Mouse (Mus musculus) layer of hippocampus, adult 18-20 months (tissue): ENCODE data around the gene Prdm8. TPM values are rescaled to one million over a fixed set of nuclear protein-coding genes. Genes with fewer than 3 reads are reported as not detected.

Source experiments
- DNase-seq, 2 experiments: peaks; one replicate each; pipeline ENCODE4 v3.0.0; 2022; ENCODE audit warnings: low spot score in 2 of 2
- long read RNA-seq: library from polyadenylated mRNA; stranded (forward); transcript quantifications from one replicate; pipeline ENCODE4 v2.0.0, GENCODE M21; 2021
- total RNA-seq, 2 experiments: library from RNA; stranded (reverse); gene quantifications; 2 replicates each; pipeline ENCODE4 v1.2.3; 2021

Gene Prdm8
- 10 to 100 TPM; 82.2 to 92.5 TPM for total RNA-seq
- long read RNA-seq, full-length matches to known transcripts = 101 of 148 reads
- long read RNA-seq, partial matches to known transcripts = 37 of 148 reads
- long read RNA-seq, other reads (novel, unspliced or antisense) = 10 of 148 reads

DNA sequence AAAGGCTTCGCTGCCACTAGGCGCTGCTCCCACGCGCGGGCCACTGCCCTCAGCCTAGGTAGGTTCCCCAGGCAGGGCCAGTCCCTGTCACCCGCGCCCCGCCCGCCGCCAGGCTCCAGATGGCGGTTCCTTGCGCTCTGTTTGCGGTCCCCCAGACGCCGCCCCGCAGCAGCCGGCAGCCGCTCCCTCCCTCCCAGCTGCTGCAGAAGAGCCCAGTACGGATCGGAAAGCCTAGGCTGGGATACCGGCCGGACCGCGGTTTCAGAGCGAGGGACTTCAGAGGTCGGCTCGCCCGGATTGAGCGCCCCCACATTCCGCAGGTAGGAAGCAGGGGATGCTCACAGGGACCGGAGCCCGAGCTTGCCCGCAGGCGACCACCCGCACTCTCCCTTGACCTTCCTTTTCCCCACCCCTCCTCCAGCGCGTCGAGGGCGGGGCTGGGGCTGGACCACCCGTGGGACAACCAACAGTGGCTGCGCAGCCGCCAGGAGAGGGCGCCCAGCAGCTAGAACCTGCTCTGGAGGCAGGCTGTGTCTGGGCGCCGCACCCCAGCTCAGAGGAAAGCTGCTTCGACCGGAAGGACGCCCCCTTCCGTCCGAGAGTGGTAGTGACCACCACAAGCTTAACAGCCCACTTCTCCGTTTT lies at the start of gene Prdm8:
TSS of gene Prdm8 (plus strand) at position 19 of the 645 bp plus-strand sequence.
- peak; percentile 79 to 92 for DNase-seq

DNA sequence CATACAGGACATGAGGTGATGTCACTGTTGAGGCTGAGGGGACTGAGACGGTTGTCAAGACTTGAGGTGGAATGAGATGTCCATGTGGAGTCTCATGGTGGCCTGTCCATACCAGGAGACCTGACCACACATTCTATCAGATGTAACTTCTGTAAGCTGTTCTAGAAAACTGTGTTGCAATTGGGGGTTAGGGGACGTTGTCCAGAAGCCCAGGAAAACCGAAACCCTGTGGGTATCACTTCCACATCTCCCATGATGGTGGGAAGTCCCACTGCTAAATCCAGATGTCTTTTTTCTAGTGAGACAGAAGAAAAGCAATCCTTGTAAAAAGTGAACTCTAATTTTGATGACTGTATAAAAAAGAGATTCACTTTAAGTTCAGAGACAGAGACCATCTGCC lies 39.9 kb upstream of the Prdm8 start:
- no peak for DNase-seq

DNA sequence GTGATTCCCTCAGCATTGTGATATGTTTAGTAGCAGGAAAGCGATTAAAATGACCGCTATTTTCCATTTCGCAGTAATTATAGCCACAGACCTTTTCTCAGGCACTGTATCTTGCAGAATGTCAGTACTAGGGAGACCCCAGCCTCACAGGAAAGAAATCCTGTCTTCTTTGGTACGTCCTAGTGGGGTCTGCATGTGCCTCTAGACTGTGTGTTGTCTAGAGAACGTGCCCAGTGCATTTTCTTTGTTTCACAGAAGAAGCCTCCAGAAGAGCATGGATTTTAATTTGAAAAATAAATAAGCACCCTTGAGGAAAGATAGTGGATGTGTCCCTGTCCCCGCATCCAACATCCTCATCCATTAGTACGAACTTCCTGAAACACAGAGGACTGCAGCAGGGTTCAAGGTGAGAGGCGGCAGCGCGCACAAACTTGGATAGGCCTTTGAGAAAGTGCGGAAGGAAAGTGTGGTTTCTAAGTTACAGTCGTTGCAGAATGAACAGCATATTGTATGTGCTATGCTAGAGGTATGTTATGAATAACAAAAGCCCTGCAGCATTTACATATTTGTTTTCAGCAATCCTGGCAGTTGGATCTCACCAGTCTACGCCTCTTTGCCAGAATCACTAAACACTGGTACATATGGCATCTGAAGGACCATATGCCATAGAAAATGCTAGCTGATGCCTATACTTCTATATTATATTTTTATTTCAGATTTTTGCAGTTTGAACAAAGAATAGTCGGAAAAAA lies 28.3 kb upstream of the Prdm8 start:
- DNase-seq = peak in 1 of 2 experiments; percentile 57

DNA sequence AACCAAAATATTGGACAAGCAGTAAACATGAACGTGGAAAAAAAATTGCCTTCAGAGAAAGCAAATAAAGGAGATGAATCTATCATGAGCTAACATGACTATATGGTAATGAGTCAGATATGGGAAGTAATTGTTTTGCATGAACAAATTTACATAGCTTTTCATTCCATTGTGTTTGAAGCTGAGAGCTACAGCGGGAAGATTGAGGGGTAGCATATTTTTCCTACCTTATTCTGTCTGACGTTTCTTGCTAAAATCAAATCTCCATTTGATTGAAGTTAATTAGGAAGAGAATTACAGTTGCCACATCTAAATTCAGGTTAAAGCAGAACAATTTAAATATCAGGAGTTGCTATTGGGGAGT lies 27.7 kb upstream of the Prdm8 start:
- no peak for DNase-seq

DNA sequence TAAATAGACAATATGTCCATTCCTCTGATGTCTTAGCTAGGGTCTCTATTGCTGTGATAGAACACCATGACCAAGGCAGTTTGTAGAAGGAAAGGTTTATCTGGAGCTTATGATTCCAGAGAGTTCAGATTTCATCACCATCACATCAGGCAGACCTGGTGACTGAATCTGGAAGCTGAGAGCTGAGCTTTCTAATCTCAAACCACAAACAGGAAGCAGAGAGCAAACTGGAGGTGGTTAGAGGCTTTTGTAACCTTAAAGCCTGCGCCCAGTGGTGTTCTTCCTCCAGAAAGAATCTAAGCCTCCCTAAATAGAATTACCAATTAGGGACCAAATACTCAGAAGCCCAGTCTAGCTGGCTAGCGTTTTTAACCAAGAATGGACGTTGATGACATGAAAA lies 20.1 kb upstream of the Prdm8 start:
- DNase-seq = no peak

DNA sequence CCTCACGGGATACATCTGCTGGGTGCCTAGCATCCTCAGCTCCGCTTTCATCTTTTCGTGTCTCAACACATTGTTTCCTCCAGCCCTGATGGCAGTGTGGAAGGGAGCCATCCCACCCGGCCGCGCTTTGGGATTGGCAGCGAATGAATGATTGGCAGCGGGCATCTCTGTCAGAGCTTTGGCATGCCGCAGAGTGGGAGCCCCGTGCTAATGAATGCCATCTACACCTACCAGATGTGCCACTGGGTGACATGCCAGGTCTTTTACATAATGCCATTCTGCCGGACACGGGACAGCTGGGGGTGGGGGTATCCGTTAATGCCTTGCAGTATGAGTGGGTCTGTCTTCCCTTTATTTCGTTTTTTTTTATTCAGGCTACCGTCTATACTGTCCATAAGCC lies 882 bp upstream of the Prdm8 start:
- peak in 1 of 2 experiments; percentile 59 for DNase-seq

DNA sequence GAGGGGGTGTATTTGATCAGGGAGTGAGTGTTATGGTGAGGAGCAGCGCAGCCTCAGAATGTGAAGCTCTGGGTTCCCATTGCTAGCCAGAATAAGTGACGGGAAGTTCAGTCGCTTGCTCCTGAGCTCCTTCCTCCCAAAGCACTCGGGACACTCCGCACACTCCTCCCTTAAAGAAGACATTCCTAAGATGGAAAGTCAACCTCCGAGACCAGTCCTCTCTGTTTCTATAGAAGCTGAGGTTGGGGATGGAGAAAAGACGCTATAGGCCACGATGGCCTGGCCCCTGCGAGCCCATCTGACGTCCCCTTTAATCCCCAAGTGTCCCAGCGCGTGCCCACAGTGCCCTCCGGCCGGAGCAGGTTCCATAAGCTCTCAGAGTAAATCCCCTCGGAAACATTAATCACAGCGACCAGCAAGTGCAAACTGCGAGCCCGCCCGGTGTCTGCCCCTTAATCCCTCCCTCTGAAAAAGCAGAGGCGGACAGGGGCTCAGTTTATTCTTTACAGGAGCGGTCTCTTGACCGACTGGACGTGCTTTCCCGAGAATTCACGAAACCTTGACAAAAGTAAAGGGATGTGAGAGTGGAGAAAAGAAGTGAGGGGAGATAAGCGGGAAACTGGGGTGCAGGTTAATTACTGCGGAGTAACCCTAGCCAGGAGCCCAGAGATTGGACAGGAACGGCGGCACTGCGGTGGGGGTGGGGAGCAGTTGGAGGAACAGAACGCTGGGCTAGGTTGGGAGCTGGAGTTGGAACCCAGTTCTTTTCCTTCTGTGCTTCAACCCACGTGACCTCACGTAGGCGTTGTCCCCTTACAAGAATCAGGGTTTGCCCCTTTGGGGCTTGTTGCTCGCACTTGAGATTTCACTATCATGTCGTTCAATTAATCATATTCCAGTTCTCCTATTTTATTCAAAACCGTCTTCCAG lies 1.6 kb downstream of the Prdm8 start:
- DNase-seq = peak in 1 of 2 experiments; percentile 60

DNA sequence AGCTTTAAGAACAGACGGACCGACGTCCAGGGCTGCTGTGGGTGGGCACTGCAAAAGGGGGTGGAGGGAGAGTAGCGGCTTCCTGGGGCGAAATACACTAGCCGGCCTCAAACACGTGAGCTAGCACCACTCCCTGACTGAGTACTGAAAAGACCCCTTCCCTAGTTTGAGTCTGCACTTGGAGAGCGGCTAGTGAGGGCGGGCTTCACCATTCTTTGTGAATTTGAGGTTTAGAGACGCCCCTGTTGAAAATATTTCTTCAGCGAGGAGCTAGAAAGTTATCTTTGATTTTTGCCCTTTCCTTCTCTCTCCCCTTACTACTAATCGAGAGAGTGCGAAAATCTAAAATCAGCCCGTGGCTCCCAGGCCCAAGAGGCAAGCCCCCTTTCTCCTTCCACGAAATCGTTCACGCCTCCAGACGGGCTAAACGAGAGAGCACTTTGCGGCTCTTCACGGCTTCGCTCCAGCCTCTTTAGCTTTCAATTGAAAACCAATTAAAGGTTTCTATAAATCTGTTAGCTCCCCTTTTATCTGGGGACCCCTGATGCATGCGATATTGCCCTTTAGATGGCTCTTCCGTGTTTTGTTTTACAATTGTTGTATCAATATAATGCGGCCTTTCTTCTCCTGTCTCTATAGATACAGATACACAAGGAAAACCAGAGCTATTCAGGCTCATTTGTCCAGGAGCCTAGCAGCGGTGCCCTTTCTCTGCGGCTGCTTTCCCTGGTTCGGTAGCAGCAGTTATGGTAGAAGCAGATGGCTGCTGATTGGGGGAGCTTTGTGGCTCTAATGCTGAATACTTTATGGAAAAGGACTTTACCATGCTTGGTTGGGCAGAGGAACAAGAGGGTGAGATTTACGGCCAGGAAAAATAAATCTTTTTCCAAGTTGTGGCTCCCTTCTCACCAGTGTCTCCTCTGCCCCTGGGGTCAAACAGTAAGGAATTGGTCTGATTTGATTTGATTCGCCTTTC lies 2.7 kb downstream of the Prdm8 start:
- no peak for DNase-seq

DNA sequence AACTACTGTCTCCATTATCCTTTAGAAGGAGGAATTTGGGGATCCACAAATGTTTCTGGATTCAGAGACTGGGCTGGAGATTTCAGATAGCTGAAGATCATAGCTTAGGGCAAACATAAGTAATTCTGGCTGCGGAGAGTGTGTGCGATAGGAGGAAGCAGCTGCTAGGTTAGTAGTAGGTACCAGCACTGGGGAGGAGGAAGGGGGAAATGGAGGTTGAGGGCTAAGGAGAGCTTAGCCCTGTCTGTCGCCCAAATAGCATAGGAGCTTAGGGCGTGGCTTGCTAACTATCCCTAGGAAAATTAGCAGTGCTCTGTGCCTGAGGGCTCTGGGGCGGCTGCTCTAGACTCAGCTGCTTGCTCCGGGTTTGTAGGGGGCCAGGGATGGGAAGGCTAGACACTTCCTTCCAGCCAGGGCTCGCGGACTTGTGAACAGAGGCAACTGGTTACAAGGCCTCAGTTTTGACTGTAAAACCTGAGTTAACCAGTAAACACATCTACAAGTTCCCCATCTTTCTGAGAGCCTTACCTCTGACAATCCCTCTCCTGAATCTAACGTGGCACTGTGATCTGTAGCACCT lies 4.7 kb downstream of the Prdm8 start:
- DNase-seq = no peak

DNA sequence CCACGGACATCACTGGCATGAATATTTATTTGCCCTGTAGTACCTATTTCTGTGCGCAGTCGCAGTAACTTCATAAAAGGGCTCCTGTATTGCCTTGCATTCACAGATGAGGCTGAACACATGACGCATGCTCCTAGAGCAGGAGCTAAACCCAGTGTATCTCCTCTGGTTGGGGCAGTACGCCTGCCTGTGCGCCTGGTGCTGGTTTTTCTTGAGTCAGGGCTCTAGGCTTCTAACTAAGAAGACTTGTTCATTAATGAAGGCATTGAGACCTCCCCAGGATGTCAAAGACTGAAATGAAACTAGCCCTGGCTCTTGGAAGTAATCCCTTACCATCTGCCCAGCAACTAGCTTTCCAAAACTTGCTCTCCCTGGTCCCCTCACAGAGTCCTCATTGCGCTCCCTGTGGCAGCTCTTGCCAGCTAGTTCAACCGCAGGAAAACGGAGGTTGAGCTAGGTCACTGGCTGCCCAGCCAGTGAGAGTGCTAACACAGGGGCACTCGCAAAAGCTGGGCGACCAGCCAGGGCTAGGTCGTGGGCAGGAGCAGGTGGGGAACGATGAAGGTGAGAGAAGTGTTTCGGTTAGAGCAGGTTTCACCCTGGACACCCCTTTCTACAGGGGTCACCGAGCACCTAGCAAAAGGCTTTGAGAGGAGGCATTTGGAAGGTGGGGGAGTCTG lies 5.6 kb downstream of the Prdm8 start:
- DNase-seq = no peak

DNA sequence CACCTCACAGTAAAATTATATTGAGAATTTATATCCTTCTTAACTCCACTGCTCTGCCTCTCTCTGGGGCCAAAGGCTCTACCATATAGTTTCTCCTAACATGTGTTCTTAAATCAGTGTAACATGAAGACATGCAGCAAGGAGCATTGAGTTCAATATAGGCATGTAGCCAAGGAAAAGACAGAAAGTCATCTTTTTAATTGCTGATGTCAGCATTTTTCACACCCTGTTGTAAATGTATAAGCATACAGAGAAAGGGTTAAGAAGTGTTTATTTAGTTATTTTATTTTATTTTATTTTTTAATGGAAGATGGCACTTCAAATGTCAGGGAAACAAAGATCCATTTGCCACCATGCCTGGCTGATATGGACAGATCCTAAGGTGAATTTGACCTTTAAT lies 6.7 kb downstream of the Prdm8 start:
- DNase-seq = no peak

DNA sequence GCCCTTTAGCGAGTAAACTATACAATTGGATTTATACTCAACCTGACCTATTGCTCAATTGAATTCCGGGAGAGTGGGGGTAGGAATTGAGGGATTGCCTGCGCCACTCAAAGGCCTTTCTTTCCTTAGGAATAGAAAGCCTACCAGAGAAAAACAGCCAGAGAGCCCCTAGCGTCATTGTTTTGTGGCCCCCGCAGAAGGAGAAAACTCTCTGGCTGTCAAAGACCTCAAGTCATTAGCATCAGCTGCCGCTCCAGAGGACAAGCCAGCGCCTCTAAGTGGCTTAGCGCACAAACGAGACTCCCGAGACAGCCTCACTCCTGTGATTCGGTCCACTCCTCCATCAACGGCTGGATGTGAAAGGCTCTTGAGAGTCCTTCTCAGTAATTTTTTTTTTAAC lies 12.6 kb downstream of the Prdm8 start:
- DNase-seq = peak in 1 of 2 experiments; percentile 22

DNA sequence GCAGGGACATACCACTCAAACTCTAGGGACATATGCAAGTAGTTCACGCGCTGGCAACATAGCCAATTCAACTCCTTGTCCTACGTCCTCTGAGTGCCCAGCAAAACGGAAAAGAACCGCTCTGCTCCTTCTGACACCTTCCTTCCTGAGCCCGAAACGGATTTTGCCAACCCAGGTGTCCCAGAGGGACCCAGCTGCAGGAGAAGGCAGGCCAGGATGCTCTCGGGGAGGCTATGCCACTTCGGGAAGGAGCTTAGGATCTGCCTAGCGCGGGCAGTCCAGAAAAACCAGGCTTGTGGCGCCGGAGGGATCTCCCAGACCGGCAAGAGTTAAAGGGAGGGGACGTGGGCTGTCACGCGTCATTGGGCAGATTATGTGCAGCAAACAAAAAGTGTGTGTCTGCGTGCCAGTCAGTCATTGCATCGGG lies 13.5 kb downstream of the Prdm8 start:
- DNase-seq = peak in 1 of 2 experiments; percentile 83

DNA sequence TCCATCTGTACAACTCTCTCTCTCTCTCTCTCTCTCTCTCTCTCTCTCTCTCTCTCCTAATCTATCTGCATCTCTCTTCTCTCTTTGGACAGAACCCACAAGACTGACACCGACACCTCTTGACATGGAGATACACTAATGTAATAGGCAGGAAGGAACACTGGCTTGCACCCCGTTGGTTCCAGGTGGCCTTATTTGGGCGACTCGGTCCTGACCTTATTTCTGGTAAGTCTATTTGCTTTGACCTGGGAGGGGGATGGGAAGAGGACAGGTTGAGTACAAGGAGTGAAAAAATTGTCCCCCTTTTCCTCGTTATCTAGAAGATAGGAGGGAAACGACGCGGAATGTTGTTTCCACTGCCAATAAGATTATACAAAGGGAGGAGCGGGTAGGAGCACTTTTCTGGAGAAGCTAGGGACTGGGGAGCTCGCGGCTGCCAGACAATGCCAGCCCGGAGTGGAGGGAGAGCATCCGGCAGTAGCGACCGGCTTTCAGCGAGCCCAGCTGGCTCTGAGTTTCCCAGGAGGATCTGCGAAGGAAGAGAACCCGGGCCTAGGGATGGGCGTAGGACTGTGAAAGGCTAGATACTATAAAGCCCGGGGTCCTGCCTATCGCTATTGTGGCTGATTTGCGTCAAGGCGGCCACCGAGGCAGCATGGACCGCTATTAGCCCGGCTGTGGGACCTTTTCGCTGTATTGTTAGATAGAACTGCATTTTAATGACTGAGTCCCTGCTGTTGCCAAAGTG lies 14.1 kb downstream of the Prdm8 start:
- peak in 1 of 2 experiments; percentile 44 for DNase-seq

DNA sequence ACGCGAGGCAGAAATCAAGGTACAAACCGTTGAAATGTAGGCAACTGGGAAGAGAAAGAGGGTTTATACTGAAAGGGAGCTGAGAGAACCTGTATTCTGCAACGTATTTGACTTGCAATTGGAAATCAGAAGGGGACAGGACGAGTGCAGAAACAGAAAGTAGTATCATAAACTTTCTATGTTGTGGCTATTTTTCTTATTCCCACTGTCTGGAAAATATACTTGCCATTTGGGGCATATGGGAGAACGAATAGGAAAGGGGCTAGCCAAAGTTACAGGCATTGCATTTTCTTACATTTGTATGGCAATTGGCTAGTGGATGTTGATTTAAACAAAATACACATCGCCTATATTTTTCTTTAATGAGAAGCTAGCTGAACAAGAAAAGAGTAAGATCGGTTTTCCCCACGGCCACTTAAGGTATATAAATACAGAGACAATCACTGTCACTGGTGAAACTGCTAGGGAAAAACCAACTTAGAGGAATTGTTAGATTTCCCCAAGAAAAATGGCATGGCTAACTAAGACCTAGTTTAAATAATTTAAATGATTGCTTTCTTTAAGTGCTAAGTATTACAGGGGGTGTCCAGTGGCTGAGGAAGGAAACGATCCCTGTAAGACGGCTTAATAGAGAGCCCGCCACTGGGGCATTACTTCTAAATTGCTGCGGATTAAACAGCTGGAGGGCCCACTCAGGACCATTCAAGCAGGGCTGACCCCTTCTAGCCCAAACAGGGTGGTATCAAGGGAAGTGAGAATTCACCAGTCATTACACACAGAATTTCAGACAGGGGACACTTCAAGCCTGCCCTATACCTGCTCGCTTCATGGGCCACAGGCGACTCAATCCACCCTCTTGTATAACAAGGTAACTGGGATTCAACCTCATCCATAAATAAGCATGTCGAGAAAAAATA lies 14.9 kb downstream of the Prdm8 start:
- no peak for DNase-seq

DNA sequence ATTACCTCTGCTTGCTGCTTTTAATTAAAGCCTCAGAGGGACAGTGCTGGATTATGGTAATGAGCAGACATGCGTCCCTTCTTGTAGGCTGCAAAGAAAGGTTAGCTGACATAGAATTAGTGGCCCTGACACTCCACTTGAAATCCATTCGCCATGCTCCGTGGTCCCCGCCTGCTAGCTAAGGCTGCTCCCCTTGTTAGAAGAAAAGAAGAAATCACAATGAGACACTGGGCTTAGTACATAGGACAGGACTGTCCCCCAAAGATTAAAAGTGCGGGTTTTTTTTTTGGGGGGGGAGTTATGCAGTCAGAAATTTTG lies 15.6 kb downstream of the Prdm8 start:
- no peak for DNase-seq

DNA sequence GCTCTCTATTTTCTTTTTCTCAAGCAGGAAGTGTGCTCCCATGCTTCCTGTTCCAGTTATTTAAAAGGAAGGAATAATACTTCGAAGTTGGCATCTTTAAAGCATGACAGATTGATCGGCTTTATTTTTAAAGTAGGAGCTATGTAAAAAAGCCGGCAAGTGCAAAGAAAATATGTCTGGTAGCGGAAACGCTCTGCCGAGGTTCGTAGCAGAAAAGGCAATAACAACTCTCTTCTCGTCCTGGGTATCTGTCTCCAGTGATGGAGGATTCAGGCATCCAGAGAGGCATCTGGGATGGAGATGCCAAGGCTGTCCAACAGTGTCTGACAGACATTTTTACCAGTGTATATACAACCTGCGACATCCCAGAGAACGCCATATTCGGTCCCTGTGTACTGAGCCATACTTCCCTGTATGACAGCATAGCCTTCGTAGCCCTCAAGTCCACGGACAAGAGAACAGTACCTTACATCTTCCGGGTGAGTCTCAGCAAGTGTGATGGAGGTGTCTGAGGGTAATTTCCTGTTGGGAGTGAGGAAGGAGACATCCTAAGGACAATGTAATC lies 16.1 kb downstream of the Prdm8 start:
- DNase-seq = peak in 1 of 2 experiments; percentile 43
